Mouse (Mus musculus): ENCODE measurements around the gene Dcun1d4.
"Not testable (repeated sequence)": the region's sequence is repeated elsewhere in the genome, so short reads cannot be mapped to it uniquely, and the experiment has no call there.

The Dcun1d4 gene

GRCm38 (mm10) chr5:73480700-73481099 is at the start of gene Dcun1d4:
TSS of gene Dcun1d4 (plus strand) at chr5:73481000.
- in situ Hi-C loops (cut with MboI, MseI): no loop called here

- in situ Hi-C loops (cut with MboI, MseI): loop anchor here (5.0 kb wide), 1 partner anchor 196 kb away; no protein-coding TSS in a partner anchor
These were observed 49.2 kb upstream of the Dcun1d4 start for GRCm38 (mm10) chr5:73431581-73431980.

- in situ Hi-C loops (cut with MboI, MseI): loop anchor here (5.0 kb wide), 1 partner anchor 194 kb away; no protein-coding TSS in a partner anchor
These were observed 48.0 kb upstream of the Dcun1d4 start for GRCm38 (mm10) chr5:73432805-73433204.

GRCm38 (mm10) chr5:73434764-73435163 is 46.0 kb upstream of the Dcun1d4 start:
- in situ Hi-C loops (cut with MboI, MseI): loop anchor here (5.0 kb wide), 2 partner anchors 193 to 298 kb away; no protein-coding TSS in a partner anchor

GRCm38 (mm10) chr5:73442176-73442575 is 38.6 kb upstream of the Dcun1d4 start:
- in situ Hi-C loops (cut with MboI, MseI): no loop called here

- in situ Hi-C loops (cut with MboI, MseI): no loop called here
These were observed 30.5 kb upstream of the Dcun1d4 start for GRCm38 (mm10) chr5:73450276-73450675.

GRCm38 (mm10) chr5:73454502-73455306 is 26.1 kb upstream of the Dcun1d4 start:
- in situ Hi-C loops (cut with MboI, MseI): no loop called here

GRCm38 (mm10) chr5:73455307-73455687 is 25.5 kb upstream of the Dcun1d4 start:
- in situ Hi-C loops (cut with MboI, MseI): no loop called here

- in situ Hi-C loops (cut with MboI, MseI): no loop called here
These were observed 12.1 kb upstream of the Dcun1d4 start for GRCm38 (mm10) chr5:73468462-73469433.

GRCm38 (mm10) chr5:73474412-73475405 is 6.1 kb upstream of the Dcun1d4 start:
- in situ Hi-C loops (cut with MboI, MseI): no loop called here

- in situ Hi-C loops (cut with MboI, MseI): no loop called here
These were observed 601 bp downstream of the Dcun1d4 start for GRCm38 (mm10) chr5:73481401-73481800.

- in situ Hi-C loops (cut with MboI, MseI): not testable (repeated sequence)
These were observed 1.6 kb downstream of the Dcun1d4 start for GRCm38 (mm10) chr5:73482381-73482780.

- in situ Hi-C loops (cut with MboI, MseI): no loop called here
These were observed 3.3 kb downstream of the Dcun1d4 start for GRCm38 (mm10) chr5:73484016-73484615.

- in situ Hi-C loops (cut with MboI, MseI): no loop called here
These were observed 5.7 kb downstream of the Dcun1d4 start for GRCm38 (mm10) chr5:73486451-73486850.

GRCm38 (mm10) chr5:73489915-73490314 is 9.1 kb downstream of the Dcun1d4 start:
- in situ Hi-C loops (cut with MboI, MseI): loop anchor here (10.0 kb wide), 1 partner anchor 595 kb away; no protein-coding TSS in a partner anchor

- in situ Hi-C loops (cut with MboI, MseI): loop anchor here (10.0 kb wide), 1 partner anchor 594 kb away; no protein-coding TSS in a partner anchor
These were observed 9.8 kb downstream of the Dcun1d4 start for GRCm38 (mm10) chr5:73490596-73491073.

- in situ Hi-C loops (cut with MboI, MseI): loop anchor here (10.0 kb wide), 1 partner anchor 594 kb away; no protein-coding TSS in a partner anchor
These were observed 10.5 kb downstream of the Dcun1d4 start for GRCm38 (mm10) chr5:73491074-73491836.

- in situ Hi-C loops (cut with MboI, MseI): loop anchor here (10.0 kb wide), 1 partner anchor 593 kb away; no protein-coding TSS in a partner anchor
These were observed 11.3 kb downstream of the Dcun1d4 start for GRCm38 (mm10) chr5:73491837-73492720.

All from T-helper 2 cell (primary cell).